Mouse (Mus musculus) brain, embryonic 14.5 days (tissue): Measurements from ENCODE around the gene C1rl. TPM values are rescaled to one million over a fixed set of nuclear protein-coding genes. Genes with fewer than 3 reads are reported as not detected.
A peak's percentile ranks its signal among the peaks of the same experiment; 100 is the strongest.
"Not testable (repeated sequence)": the region's sequence is repeated elsewhere in the genome, so short reads cannot be mapped to it uniquely, and the experiment has no call there.

Experiments
- DNase-seq: peaks from one replicate; pipeline ENCODE4 v3.0.0-alpha.2; 2011; ENCODE audit warnings: low read depth
- CTCF ChIP-seq: fragments of 200-500 bp; IDR thresholded peaks from 2 replicates; pipeline ENCODE4 v1.5.1; 2012; ENCODE audit warnings: inconsistent platforms, mild to moderate bottlenecking, moderate library complexity, borderline replicate concordance; ENCODE audit not compliant: insufficient read depth, insufficient read length; ENCODE audit errors: extremely low read depth
- POLR2A ChIP-seq: fragments of 200-500 bp; IDR thresholded peaks from 2 replicates; pipeline ENCODE4 v1.6.1; 2012; ENCODE audit warnings: mild to moderate bottlenecking, inconsistent platforms, borderline replicate concordance; ENCODE audit not compliant: poor library complexity, insufficient read depth, insufficient read length, severe bottlenecking; ENCODE audit errors: extremely low read depth
- polyA plus RNA-seq: library from polyadenylated mRNA; depleted of rRNA; stranded (reverse); fragments of >200 nt; gene quantifications from 2 replicates; pipeline ENCODE4 v1.2.3, GENCODE M21; 2012

The C1rl gene
- polyA plus RNA-seq, 1 experiment, result 0.10 TPM

- TF ChIP-seq CTCF, result no peak
- TF ChIP-seq POLR2A, result no peak
- DNase-seq, result no peak
These were observed 36.7 kb upstream of the C1rl start for GRCm38 (mm10) chr6:124456243-124456642.

GRCm38 (mm10) chr6:124457827-124458226, 35.1 kb upstream of the C1rl start:
- no peak for TF ChIP-seq POLR2A
- no peak for TF ChIP-seq CTCF
- DNase-seq, result no peak

- no peak for DNase-seq
- TF ChIP-seq POLR2A, result no peak
- no peak for TF ChIP-seq CTCF
These were observed 34.4 kb upstream of the C1rl start for GRCm38 (mm10) chr6:124458505-124458904.

DNA sequence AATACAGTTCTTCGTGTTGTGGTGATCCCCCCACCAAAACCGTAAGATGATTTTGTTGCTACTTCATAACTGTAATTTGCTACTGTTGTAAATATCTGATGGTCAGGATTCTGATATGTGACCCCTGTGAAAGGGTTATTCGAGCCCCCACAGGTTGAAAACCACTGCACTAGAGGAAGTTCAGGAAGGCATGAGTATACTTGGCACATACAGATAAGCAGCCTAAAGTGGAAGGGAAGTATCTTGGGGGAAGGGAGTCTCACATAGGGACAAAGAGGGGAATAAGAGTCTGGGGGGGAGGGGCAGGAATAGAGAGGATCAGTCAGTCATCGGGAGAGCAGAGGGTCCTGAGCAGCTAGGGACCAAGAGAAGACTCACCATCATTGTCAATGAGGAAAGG, 33.5 kb upstream of the C1rl start:
- TF ChIP-seq POLR2A (no peak), CTCF (no peak)
- DNase-seq, result no peak

- TF ChIP-seq POLR2A (no peak), CTCF (no peak)
- peak; percentile 65 for DNase-seq
These were observed 29.0 kb upstream of the C1rl start for GRCm38 (mm10) chr6:124463881-124464291.

- DNase-seq, result peak; percentile 98
- peak; percentile 59; the same call in 1 of the 2 replicates for TF ChIP-seq POLR2A
- no peak for TF ChIP-seq CTCF
These were observed 28.3 kb upstream of the C1rl start, which contains the start of gene Clstn3 for GRCm38 (mm10) chr6:124464305-124465271. Gene Clstn3 (minus strand): TSS chr6:124464794.

GRCm38 (mm10) chr6:124465299-124465698, 27.6 kb upstream of the C1rl start:
- peak; percentile 24 for DNase-seq
- no peak for TF ChIP-seq POLR2A

- peak; percentile 9 for DNase-seq
These were observed 27.2 kb upstream of the C1rl start for GRCm38 (mm10) chr6:124465729-124466128.

GRCm38 (mm10) chr6:124471121-124471520, 21.8 kb upstream of the C1rl start:
- no peak for TF ChIP-seq CTCF
- no peak for TF ChIP-seq POLR2A
- DNase-seq, result no peak

More at GRCm38 (mm10) chr6:124465729-124466128, 27.2 kb upstream of the C1rl start:
- TF ChIP-seq POLR2A (no peak), CTCF (no peak)

GRCm38 (mm10) chr6:124471783-124472638, 20.9 kb upstream of the C1rl start:
- DNase-seq, result not testable (repeated sequence)

DNA sequence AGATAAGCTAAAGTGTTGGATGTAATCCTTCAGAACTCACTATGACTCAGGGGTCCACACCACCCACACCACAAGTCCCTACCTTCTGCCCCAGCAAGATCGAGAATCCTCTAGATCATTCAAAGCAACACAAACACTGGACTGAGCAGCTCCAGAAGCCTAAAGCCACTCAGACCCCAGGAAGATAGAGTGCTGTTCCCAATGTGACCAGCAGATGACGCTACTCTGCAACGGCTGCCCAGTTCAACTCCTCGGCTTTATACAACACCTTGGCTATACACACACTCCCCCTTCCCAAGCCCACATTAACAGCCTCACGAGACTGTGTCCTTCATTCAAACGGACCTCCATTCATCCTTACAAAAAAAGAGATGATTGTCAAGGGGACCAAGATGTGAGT, 20.1 kb upstream of the C1rl start:
- TF ChIP-seq POLR2A (no peak), CTCF (peak; percentile 45; the same call in 1 of the 2 replicates)
- no peak for DNase-seq
